Mouse (Mus musculus) erythroblast, embryonic 14.5 days (primary cell): ENCODE data around the gene Phlpp1. TPM values are rescaled to one million over a fixed set of nuclear protein-coding genes. Genes with fewer than 3 reads are reported as not detected.

Experiments used
- H3K27me3 ChIP-seq: 2 replicates; pipeline ENCODE4 v1.6.1; 2012; ENCODE audit warnings: inconsistent platforms; ENCODE audit not compliant: control insufficient read depth
- H3K36me3 ChIP-seq: 2 replicates; pipeline ENCODE4 v1.6.1; 2012; ENCODE audit warnings: mild to moderate bottlenecking, inconsistent platforms; ENCODE audit not compliant: control insufficient read depth
- H3K4me1 ChIP-seq: 2 replicates; pipeline ENCODE4 v1.6.1; 2012; ENCODE audit warnings: inconsistent platforms; ENCODE audit not compliant: control insufficient read depth
- H3K4me3 ChIP-seq: replicated peaks from 2 replicates; pipeline ENCODE3; 2012; ENCODE audit warnings: moderate library complexity, mild to moderate bottlenecking, inconsistent platforms
- H3K9me3 ChIP-seq: 2 replicates; pipeline ENCODE4 v1.6.1; 2012; ENCODE audit warnings: low read length, inconsistent platforms, mixed read lengths; ENCODE audit not compliant: control insufficient read depth
- GATA1 ChIP-seq: IDR thresholded peaks from 2 replicates; pipeline ENCODE4 v1.6.1; 2012; ENCODE audit warnings: low read length, inconsistent platforms, mixed read lengths
- TAL1 ChIP-seq: IDR thresholded peaks from 3 replicates; pipeline ENCODE4 v1.6.1; 2012; ENCODE audit warnings: low read length, inconsistent platforms, mixed read lengths
- polyA plus RNA-seq: library from polyadenylated mRNA; stranded (reverse); fragments of >175 nt; gene quantifications from 2 replicates; pipeline ENCODE4 v1.2.3, GENCODE M21; 2012

The Phlpp1 gene
- polyA plus RNA-seq, 1 experiment, result 0.14 TPM

DNA sequence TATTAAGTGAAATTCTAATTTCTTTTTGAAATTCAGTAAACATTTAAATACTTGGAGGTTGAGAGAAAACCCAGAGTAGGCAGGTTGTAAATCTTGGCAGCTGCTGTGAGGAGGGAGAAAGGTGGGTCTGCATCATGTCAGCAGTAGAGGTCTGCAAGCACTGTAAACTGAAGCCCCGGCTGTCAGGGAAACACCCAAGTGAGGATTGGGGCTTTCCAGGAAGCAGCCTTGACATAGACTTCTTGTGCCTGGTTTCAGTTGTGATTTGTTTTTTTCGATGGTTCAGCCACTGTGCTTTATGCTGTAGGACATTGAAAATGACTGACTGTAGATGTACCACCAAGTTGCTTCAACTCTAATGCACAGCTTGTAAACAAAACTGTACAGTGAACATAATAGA is 180.0 kb downstream of the Phlpp1 start:
- no peak for TF ChIP-seq GATA1
- no peak for TF ChIP-seq TAL1
- no peaks in the 10 kb centered on the region for H3K4me1 ChIP-seq
- no peaks in the 10 kb centered on the region for H3K9me3 ChIP-seq
- no peaks in the 10 kb centered on the region for H3K27me3 ChIP-seq
- no peak overlapping the region for H3K4me3 ChIP-seq
- peaks cover 2% of the 10 kb centered on the region; the same call in 1 of the 2 replicates for H3K36me3 ChIP-seq

DNA sequence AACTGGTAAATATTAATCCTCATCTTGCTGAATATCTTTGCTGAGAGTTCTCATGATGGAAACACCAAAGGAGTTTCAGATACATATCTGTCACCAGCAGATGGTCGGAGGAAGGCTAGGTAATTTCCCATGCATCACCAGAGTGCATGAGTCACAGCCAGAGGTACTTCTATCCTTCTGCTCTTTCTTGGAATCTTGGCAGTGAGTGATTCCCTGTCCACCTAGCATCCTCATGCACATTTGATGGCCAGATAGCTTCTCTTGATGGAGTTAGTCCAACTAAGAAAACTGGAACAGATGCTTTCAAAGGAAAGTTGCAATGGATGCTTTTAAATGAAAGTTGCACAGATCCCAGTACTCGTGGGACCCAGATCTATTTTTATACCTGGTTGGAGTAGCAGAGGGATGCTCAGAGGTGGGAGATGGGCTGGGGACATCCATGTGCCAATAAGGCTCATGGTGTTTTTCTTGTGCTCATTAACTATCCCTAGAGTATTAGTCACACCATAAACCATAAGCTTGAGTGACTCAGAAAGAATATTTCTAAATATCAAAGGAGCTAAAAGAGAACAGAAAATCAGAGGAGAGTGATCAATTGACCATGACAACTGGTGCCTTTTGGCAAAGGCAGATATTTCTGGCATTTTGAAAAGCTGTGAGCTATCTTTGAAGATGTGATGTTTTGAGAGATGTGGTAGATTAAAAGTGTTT is 181.4 kb downstream of the Phlpp1 start:
- Histone ChIP-seq H3K4me1 (no peaks in the 10 kb centered on the region), H3K9me3 (no peaks in the 10 kb centered on the region), H3K36me3 (peaks cover 2% of the 10 kb centered on the region; the same call in 1 of the 2 replicates), H3K4me3 (no peak overlapping the region), H3K27me3 (no peaks in the 10 kb centered on the region)
- TF ChIP-seq GATA1, result no peak

DNA sequence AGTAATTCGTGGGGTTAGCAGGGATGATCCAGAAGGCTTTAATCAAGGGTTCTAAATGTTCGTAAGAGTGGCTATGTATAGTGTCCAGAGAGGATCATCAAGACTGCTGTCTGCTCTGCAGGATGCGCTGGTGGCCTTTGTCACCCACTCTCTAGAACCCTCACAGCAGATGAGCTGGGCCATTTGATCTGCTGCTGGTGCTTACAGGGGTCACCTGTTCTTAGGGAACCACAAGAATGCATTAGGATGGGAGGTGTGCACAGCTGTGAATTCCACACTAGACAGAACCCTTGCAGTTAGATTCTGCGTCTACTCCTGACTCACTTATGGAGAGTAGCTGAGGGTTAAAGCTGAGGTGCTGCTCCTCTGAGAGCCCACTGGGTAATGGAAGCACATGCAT is 182.4 kb downstream of the Phlpp1 start:
- Histone ChIP-seq H3K4me1 (no peaks in the 10 kb centered on the region), H3K4me3 (no peak overlapping the region), H3K27me3 (no peaks in the 10 kb centered on the region), H3K9me3 (no peaks in the 10 kb centered on the region), H3K36me3 (peaks cover 2% of the 10 kb centered on the region; the same call in 1 of the 2 replicates)
- no peak for TF ChIP-seq GATA1
- TF ChIP-seq TAL1, result no peak

GRCm38 (mm10) chr1:106359474-106359873 is 187.9 kb downstream of the Phlpp1 start:
- H3K4me3 ChIP-seq, result no peak overlapping the region
- H3K36me3 ChIP-seq, result no peaks in the 10 kb centered on the region
- no peaks in the 10 kb centered on the region for H3K4me1 ChIP-seq
- no peaks in the 10 kb centered on the region for H3K9me3 ChIP-seq
- H3K27me3 ChIP-seq, result no peaks in the 10 kb centered on the region
- TF ChIP-seq TAL1 (no peak), GATA1 (no peak)

- H3K9me3 ChIP-seq, result no peaks in the 10 kb centered on the region
- no peaks in the 10 kb centered on the region for H3K36me3 ChIP-seq
- TF ChIP-seq GATA1 (no peak), TAL1 (no peak)
- no peaks in the 10 kb centered on the region for H3K27me3 ChIP-seq
- H3K4me3 ChIP-seq, result no peak overlapping the region
- H3K4me1 ChIP-seq, result no peaks in the 10 kb centered on the region
These were observed 191.5 kb downstream of the Phlpp1 start for GRCm38 (mm10) chr1:106362841-106363604.

GRCm38 (mm10) chr1:106369330-106369729 is 197.8 kb downstream of the Phlpp1 start:
- Histone ChIP-seq H3K9me3 (no peaks in the 10 kb centered on the region), H3K4me1 (no peaks in the 10 kb centered on the region), H3K4me3 (no peak overlapping the region), H3K36me3 (peaks cover 6% of the 10 kb centered on the region), H3K27me3 (no peaks in the 10 kb centered on the region)
- TF ChIP-seq GATA1, result no peak
- TF ChIP-seq TAL1, result no peak

DNA sequence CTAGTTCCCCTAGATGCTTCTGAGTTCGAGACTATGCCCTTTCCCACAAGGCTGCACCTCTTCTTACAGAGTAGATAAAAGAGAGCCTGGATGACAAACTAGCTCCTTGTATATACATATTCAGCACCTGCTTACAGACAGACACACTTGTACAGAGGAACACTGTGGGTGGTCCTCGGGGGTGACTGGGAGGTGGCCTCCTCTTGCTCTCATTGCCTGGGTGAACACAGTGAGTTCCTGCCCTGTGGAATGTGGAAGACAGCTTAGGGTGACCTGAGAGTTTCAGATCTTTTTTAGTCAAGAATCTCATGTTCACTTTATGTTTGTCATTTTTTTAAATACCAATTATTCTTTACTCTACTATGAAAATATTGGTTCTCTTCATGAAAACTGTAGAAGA is 200.9 kb downstream of the Phlpp1 start:
- no peaks in the 10 kb centered on the region for H3K4me1 ChIP-seq
- no peaks in the 10 kb centered on the region for H3K9me3 ChIP-seq
- no peak overlapping the region for H3K4me3 ChIP-seq
- H3K27me3 ChIP-seq, result no peaks in the 10 kb centered on the region
- TF ChIP-seq TAL1 (no peak), GATA1 (no peak)
- peaks cover 6% of the 10 kb centered on the region for H3K36me3 ChIP-seq

DNA sequence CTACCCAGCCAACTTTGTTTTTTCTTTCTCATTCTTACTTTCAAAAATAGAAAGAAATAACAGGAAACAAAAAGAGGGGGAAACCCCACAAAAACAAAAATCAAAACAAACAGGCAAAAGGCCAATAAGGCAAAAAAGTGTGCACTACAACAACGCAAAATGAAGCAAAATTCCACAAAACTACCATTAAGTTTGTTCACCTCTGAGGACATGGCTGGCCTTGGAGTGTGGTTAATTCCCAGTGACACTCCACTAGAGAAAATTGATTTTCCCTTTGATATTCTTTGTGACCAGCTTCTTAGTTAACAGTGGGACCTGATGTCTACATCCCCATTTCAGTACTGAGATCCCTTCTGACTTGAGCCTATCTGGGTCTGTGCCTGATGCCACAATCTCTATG is 202.1 kb downstream of the Phlpp1 start:
- Histone ChIP-seq H3K36me3 (peaks cover 6% of the 10 kb centered on the region), H3K4me1 (no peaks in the 10 kb centered on the region), H3K27me3 (no peaks in the 10 kb centered on the region), H3K4me3 (no peak overlapping the region), H3K9me3 (no peaks in the 10 kb centered on the region)
- no peak for TF ChIP-seq TAL1
- no peak for TF ChIP-seq GATA1

GRCm38 (mm10) chr1:106374274-106374673 is 202.7 kb downstream of the Phlpp1 start:
- H3K36me3 ChIP-seq, result peaks cover 3% of the 10 kb centered on the region
- H3K4me1 ChIP-seq, result no peaks in the 10 kb centered on the region
- H3K9me3 ChIP-seq, result no peaks in the 10 kb centered on the region
- no peak for TF ChIP-seq TAL1
- TF ChIP-seq GATA1, result no peak
- H3K27me3 ChIP-seq, result no peaks in the 10 kb centered on the region
- no peak overlapping the region for H3K4me3 ChIP-seq
